Mouse (Mus musculus) frontal cortex, postnatal 36 days (tissue): ENCODE measurements at regions not wholly inside any gene's neighbourhood (a gene's known extent, or its start where the extent isn't known, plus 50 kb on each side); places are given as distances from the start of the nearest gene placed in this dataset.
A peak's percentile ranks its signal among the peaks of the same experiment; 100 is the strongest.

Experiments
- DNase-seq, 2 experiments: peaks; one replicate each; pipeline ENCODE4 v3.0.0; 2022; ENCODE audit warnings: low spot score in 2 of 2

- DNase-seq: no peak
Measured at GRCm38 (mm10) chr5:41994307-41994706, 73.5 kb upstream of the Gm16223 start.

- no peak for DNase-seq
Measured at GRCm38 (mm10) chr5:41983556-41983955, 84.2 kb upstream of the Gm16223 start.

GRCm38 (mm10) chr5:41975535-41975934, 92.2 kb upstream of the Gm16223 start:
- no peak for DNase-seq

- peak in 1 of 2 experiments; percentile 11 for DNase-seq
Measured at GRCm38 (mm10) chr5:41971201-41971600, 96.6 kb upstream of the Gm16223 start.

- peak in 1 of 2 experiments; percentile 11 for DNase-seq
Measured at GRCm38 (mm10) chr5:41966958-41967357, 100.8 kb upstream of the Gm16223 start.

- peak in 1 of 2 experiments; percentile 29 for DNase-seq
Measured at GRCm38 (mm10) chr5:41947114-41947640, 103.1 kb upstream of the Bod1l start.

- DNase-seq: no peak
Measured at GRCm38 (mm10) chr5:41943399-41943798, 99.3 kb upstream of the Bod1l start.

GRCm38 (mm10) chr5:41942131-41942530, 98.0 kb upstream of the Bod1l start:
- peak; percentile 40 to 52 for DNase-seq

GRCm38 (mm10) chr5:41941216-41941615, 97.1 kb upstream of the Bod1l start:
- peak; percentile 5 to 7 for DNase-seq

- no peak for DNase-seq
Measured at GRCm38 (mm10) chr5:41939736-41940135, 95.6 kb upstream of the Bod1l start.

- no peak for DNase-seq
Measured at GRCm38 (mm10) chr5:41910053-41910452, 65.9 kb upstream of the Bod1l start.

GRCm38 (mm10) chr5:41907749-41908148, 63.6 kb upstream of the Bod1l start:
- DNase-seq: no peak

GRCm38 (mm10) chr5:41904512-41904911, 60.4 kb upstream of the Bod1l start:
- no peak for DNase-seq

- no peak for DNase-seq
Measured at GRCm38 (mm10) chr5:41899237-41899636, 55.1 kb upstream of the Bod1l start.

- peak; percentile 16 to 21 for DNase-seq
Measured at GRCm38 (mm10) chr5:41898748-41899147, 54.6 kb upstream of the Bod1l start.
